Mouse (Mus musculus) adrenal gland, adult 2 months (tissue): ENCODE measurements around the gene Snx3. TPM values are rescaled to one million over a fixed set of nuclear protein-coding genes. Genes with fewer than 3 reads are reported as not detected.

ENCODE experiments used
- DNase-seq: peaks from one replicate; pipeline ENCODE4 v3.0.0; 2021
- polyA plus RNA-seq: library from polyadenylated mRNA; depleted of rRNA; stranded (reverse); fragments of >200 nt; gene quantifications from 2 replicates; pipeline ENCODE4 v1.2.3, GENCODE M21; 2012; rRNA removed
- total RNA-seq, 2 experiments: library from RNA; stranded (reverse); gene quantifications; 2 replicates each; pipeline ENCODE4 v1.2.3; 2021

Gene Snx3
- total and polyA plus RNA-seq, 3 experiments, result 180 to 299 (median 243) TPM

- no peak for DNase-seq
Observed at GRCm38 (mm10) chr10:42578281-42578675, 76.4 kb downstream of the Snx3 start.

GRCm38 (mm10) chr10:42578698-42579474 is 77.1 kb downstream of the Snx3 start:
- DNase-seq, result no peak

GRCm38 (mm10) chr10:42579475-42580130 is 77.8 kb downstream of the Snx3 start:
- no peak for DNase-seq

GRCm38 (mm10) chr10:42580131-42580950 is 78.5 kb downstream of the Snx3 start:
- DNase-seq, result no peak

- no peak for DNase-seq
Observed at GRCm38 (mm10) chr10:42580951-42581277, 79.1 kb downstream of the Snx3 start.

GRCm38 (mm10) chr10:42581694-42582565 is 80.1 kb downstream of the Snx3 start:
- no peak for DNase-seq

GRCm38 (mm10) chr10:42582566-42583110 is 80.8 kb downstream of the Snx3 start:
- no peak for DNase-seq

- DNase-seq, result peak; percentile 31
Observed at GRCm38 (mm10) chr10:42583157-42583872, 81.5 kb downstream of the Snx3 start, which contains the start of the genes Nr2e1 and Ostm1. Gene Nr2e1 (minus strand): TSS chr10:42583632. Gene Ostm1 (plus strand): TSS chr10:42583822.

GRCm38 (mm10) chr10:42583902-42584435 is 82.1 kb downstream of the Snx3 start:
- no peak for DNase-seq

- DNase-seq, result no peak
Observed at GRCm38 (mm10) chr10:42584436-42584983, 82.7 kb downstream of the Snx3 start.

Other genes starting within 250 kb of the Snx3 start
- 10 to 100 TPM; 39.7 to 55.6 TPM for gene Foxo3, start 225.3 kb upstream of the Snx3 start, total RNA-seq
- gene Foxo3, start 225.3 kb upstream of the Snx3 start, polyA plus RNA-seq, result 53.3 and 76.1 TPM in 2 replicates
- 10 to 100 TPM; 20.8 to 23.6 TPM for gene Afg1l, start 23.5 kb upstream of the Snx3 start, total RNA-seq
- gene Afg1l, start 23.5 kb upstream of the Snx3 start, polyA plus RNA-seq, result 9.3 and 9.5 TPM in 2 replicates
- not detected for gene Nr2e1, start 81.6 kb downstream of the Snx3 start, total RNA-seq
- gene Nr2e1, start 81.6 kb downstream of the Snx3 start, polyA plus RNA-seq, result not detected in 2 replicates
- 10 to 100 TPM; 22.9 to 34.0 TPM for gene Ostm1, start 81.8 kb downstream of the Snx3 start, total RNA-seq
- gene Ostm1, start 81.8 kb downstream of the Snx3 start, polyA plus RNA-seq, result 29.7 and 33.0 TPM in 2 replicates